In genomic region chr6:48666159-48666586, GRCm38 (mm10) we compare ENCODE assay signal across 14 mouse cellular contexts. TPM values are rescaled to one million over a fixed set of nuclear protein-coding genes. Genes with fewer than 3 reads are reported as not detected.
DNase-seq lines count a peak whose midpoint lies in the region; ATAC-seq lines count a peak whose summit lies in the region.
"Had no signal": no experiment of that assay in that cellular context is flagged by ENCODE, and none has a peak within 500 bp of the region (broad histone marks: within the 10 kb centered on the region; RNA-seq: fewer than 3 reads in every experiment).

No protein-coding gene starts in this region.

- no peaks in the 10 kb centered on the region for H3K4me1 ChIP-seq in kidney, embryonic 14.5 days (ENCODE audit: control insufficient read depth, insufficient read depth, low read length)
- no peaks in the 10 kb centered on the region for H3K4me1 ChIP-seq in kidney, embryonic 16.5 days (ENCODE audit: insufficient read depth, low read length)
- no peaks in the 10 kb centered on the region for H3K4me1 ChIP-seq in forebrain, embryonic 15.5 days
- H3K4me1 ChIP-seq: lung, embryonic 15.5 days; midbrain, embryonic 10.5 days had no signal

- DNase-seq in kidney, adult 11 months, result peak; percentile 67
- DNase-seq in right cerebral cortex, postnatal 36 days (ENCODE audit: low spot score in 2 of 2), result no peak
- no peak for DNase-seq in lung, adult 18-20 months
- DNase-seq: heart, postnatal 10 days had no signal

- no peak for ATAC-seq in kidney, embryonic 14.5 days (ENCODE audit: low FRiP score, low TSS enrichment)
- 0 out of 2 replicates have a peak, but pooled peaks have one; percentile 45 for ATAC-seq in common myeloid progenitor, adult 5-6 weeks (replicated peaks; ENCODE audit: low read depth, poor library complexity, severe bottlenecking)
- peak; percentile 67; the same call in 1 of the 2 replicates for ATAC-seq in kidney, embryonic 16.5 days (ENCODE audit: low FRiP score, low TSS enrichment)
- 0 out of 2 replicates have a peak, but pooled peaks have one; percentile 33 for ATAC-seq in megakaryocyte, adult 5-6 weeks (ENCODE audit: poor library complexity, severe bottlenecking)
- ATAC-seq in forebrain, embryonic 15.5 days (replicated peaks), result no peak

- H3K4me2 ChIP-seq in kidney, embryonic 14.5 days (replicated peaks; ENCODE audit: low read depth, low read length), result no peak overlapping the region
- H3K4me2 ChIP-seq in kidney, embryonic 16.5 days (replicated peaks; ENCODE audit: low read depth, low read length), result no peak overlapping the region
- H3K4me2 ChIP-seq in forebrain, embryonic 15.5 days (replicated peaks), result no peak overlapping the region
- H3K4me2 ChIP-seq: lung, embryonic 15.5 days had no signal

- H3K36me3 ChIP-seq in kidney, embryonic 14.5 days (ENCODE audit: control insufficient read depth, insufficient read depth, low read length), result no peaks in the 10 kb centered on the region
- no peaks in the 10 kb centered on the region for H3K36me3 ChIP-seq in kidney, embryonic 16.5 days (ENCODE audit: insufficient read depth, low read length)
- H3K36me3 ChIP-seq in forebrain, embryonic 15.5 days, result no peaks in the 10 kb centered on the region
- H3K36me3 ChIP-seq: lung, embryonic 15.5 days; midbrain, embryonic 10.5 days had no signal

- H3K4me3 ChIP-seq in kidney, embryonic 14.5 days (ENCODE audit: low read length), result no peak overlapping the region
- no peak overlapping the region for H3K4me3 ChIP-seq in kidney, embryonic 16.5 days (ENCODE audit: low read length)
- H3K4me3 ChIP-seq in forebrain, embryonic 15.5 days, result no peak overlapping the region
- H3K4me3 ChIP-seq: left cerebral cortex, adult 2 months; lung, embryonic 15.5 days; midbrain, embryonic 10.5 days had no signal

- H3K9me3 ChIP-seq in kidney, embryonic 14.5 days (ENCODE audit: control insufficient read depth, low read length), result no peaks in the 10 kb centered on the region
- no peaks in the 10 kb centered on the region for H3K9me3 ChIP-seq in kidney, embryonic 16.5 days (ENCODE audit: low read length)
- no peaks in the 10 kb centered on the region for H3K9me3 ChIP-seq in forebrain, embryonic 15.5 days
- H3K9me3 ChIP-seq: lung, embryonic 15.5 days; midbrain, embryonic 10.5 days had no signal

- no peaks in the 10 kb centered on the region for H3K27me3 ChIP-seq in kidney, embryonic 14.5 days (ENCODE audit: control insufficient read depth, insufficient read depth, low read length)
- H3K27me3 ChIP-seq in kidney, embryonic 16.5 days (ENCODE audit: insufficient read depth, low read length), result no peaks in the 10 kb centered on the region
- H3K27me3 ChIP-seq in forebrain, embryonic 15.5 days, result no peaks in the 10 kb centered on the region
- H3K27me3 ChIP-seq: lung, embryonic 15.5 days had no signal

- WGBS in kidney, embryonic 14.5 days, result 36% methylated on average over 7 of the region's 7 CpGs
- WGBS in kidney, embryonic 16.5 days, result 33% methylated on average over 7 of the region's 7 CpGs
- WGBS in forebrain, embryonic 15.5 days, result 82% methylated on average over 7 of the region's 7 CpGs

- H3K27ac ChIP-seq in kidney, embryonic 14.5 days (ENCODE audit: low read depth, low read length), result no peak overlapping the region
- H3K27ac ChIP-seq in kidney, embryonic 16.5 days (ENCODE audit: low read length), result peak overlapping the region; percentile 70
- no peak overlapping the region for H3K27ac ChIP-seq in forebrain, embryonic 15.5 days (replicated peaks)
- H3K27ac ChIP-seq: left cerebral cortex, adult 2 months; lung, embryonic 15.5 days; midbrain, embryonic 10.5 days; stomach, postnatal 0 days had no signal

- H3K9ac ChIP-seq in kidney, embryonic 14.5 days (ENCODE audit: low read depth, low read length), result no peak overlapping the region
- no peak overlapping the region for H3K9ac ChIP-seq in kidney, embryonic 16.5 days (replicated peaks; ENCODE audit: low read length)
- no peak overlapping the region for H3K9ac ChIP-seq in forebrain, embryonic 15.5 days (replicated peaks)
- H3K9ac ChIP-seq: lung, embryonic 15.5 days had no signal

RNA-seq across cellular contexts. Expression of gene Gimap9, which starts 9.8 kb away (rescaled TPM):
- polyA plus RNA-seq in kidney, embryonic 14.5 days (2014; fragmentation: Nextera tagmentation; extraction: Ambion mirVana), result 9.9 and 13.4 TPM in 2 replicates
- total RNA-seq in common myeloid progenitor, adult 5-6 weeks (2017), result 50.8 and 59.3 TPM in 2 replicates
- 12.7 and 14.8 TPM in 2 replicates for polyA plus RNA-seq in kidney, embryonic 16.5 days (2015; fragmentation: Nextera tagmentation; extraction: Ambion mirVana)
- 5.0 and 11.2 TPM in 2 replicates for total RNA-seq in megakaryocyte, adult 5-6 weeks (2015)
- 8.9 and 10.4 TPM in 2 replicates for total RNA-seq in megakaryocyte, adult 5-6 weeks (2017)
- 1.1 and 1.8 TPM in 2 replicates for polyA plus RNA-seq in forebrain, embryonic 15.5 days (2015; fragmentation: Nextera tagmentation; extraction: Ambion mirVana)

RNA-seq across cellular contexts. Expression of gene Gimap4, which starts 18.2 kb away (rescaled TPM):
- 51.3 and 54.1 TPM in 2 replicates for polyA plus RNA-seq in kidney, embryonic 14.5 days (2014; fragmentation: Nextera tagmentation; extraction: Ambion mirVana)
- total RNA-seq in common myeloid progenitor, adult 5-6 weeks (2017), result 1.8 and 7.3 TPM in 2 replicates
- 84.6 and 86.0 TPM in 2 replicates for polyA plus RNA-seq in kidney, embryonic 16.5 days (2015; fragmentation: Nextera tagmentation; extraction: Ambion mirVana)
- 24.2 and 24.8 TPM in 2 replicates for total RNA-seq in megakaryocyte, adult 5-6 weeks (2015)
- 46.0 and 76.0 TPM in 2 replicates for total RNA-seq in megakaryocyte, adult 5-6 weeks (2017)
- polyA plus RNA-seq in forebrain, embryonic 15.5 days (2015; fragmentation: Nextera tagmentation; extraction: Ambion mirVana), result 1.1 TPM in 2 replicates

RNA-seq across cellular contexts. Expression of gene Gimap8, which starts 19.1 kb away (rescaled TPM):
- 1.1 and 1.4 TPM in 2 replicates for polyA plus RNA-seq in kidney, embryonic 14.5 days (2014; fragmentation: Nextera tagmentation; extraction: Ambion mirVana)
- 3.7 TPM in 2 replicates for total RNA-seq in common myeloid progenitor, adult 5-6 weeks (2017)
- 3.5 TPM in 2 replicates for polyA plus RNA-seq in kidney, embryonic 16.5 days (2015; fragmentation: Nextera tagmentation; extraction: Ambion mirVana)
- 2.8 and 2.9 TPM in 2 replicates for total RNA-seq in megakaryocyte, adult 5-6 weeks (2015)
- total RNA-seq in megakaryocyte, adult 5-6 weeks (2017), result 4.9 and 8.0 TPM in 2 replicates
- polyA plus RNA-seq in forebrain, embryonic 15.5 days (2015; fragmentation: Nextera tagmentation; extraction: Ambion mirVana), result 0.33 and 0.42 TPM in 2 replicates
- total RNA-seq: MEL had no signal

RNA-seq across cellular contexts. Expression of gene AI854703, which starts 39.6 kb away (rescaled TPM):
- polyA plus RNA-seq in kidney, embryonic 14.5 days (2014; fragmentation: Nextera tagmentation; extraction: Ambion mirVana), result 0.90 and 1.4 TPM in 2 replicates
- total RNA-seq in common myeloid progenitor, adult 5-6 weeks (2017), result 1.6 and 2.2 TPM in 2 replicates
- polyA plus RNA-seq in kidney, embryonic 16.5 days (2015; fragmentation: Nextera tagmentation; extraction: Ambion mirVana), result 4.3 and 5.4 TPM in 2 replicates
- total RNA-seq in megakaryocyte, adult 5-6 weeks (2015), result not detected in 2 replicates
- total RNA-seq in megakaryocyte, adult 5-6 weeks (2017), result not detected in 2 replicates
- polyA plus RNA-seq in forebrain, embryonic 15.5 days (2015; fragmentation: Nextera tagmentation; extraction: Ambion mirVana), result 10.1 and 11.2 TPM in 2 replicates
- total RNA-seq: MEL had no signal

RNA-seq across cellular contexts. Expression of gene Gimap6, which starts 41.9 kb away (rescaled TPM):
- polyA plus RNA-seq in kidney, embryonic 14.5 days (2014; fragmentation: Nextera tagmentation; extraction: Ambion mirVana), result 42.7 and 49.9 TPM in 2 replicates
- 81.8 and 82.1 TPM in 2 replicates for total RNA-seq in common myeloid progenitor, adult 5-6 weeks (2017)
- polyA plus RNA-seq in kidney, embryonic 16.5 days (2015; fragmentation: Nextera tagmentation; extraction: Ambion mirVana), result 59.4 and 67.3 TPM in 2 replicates
- total RNA-seq in megakaryocyte, adult 5-6 weeks (2015), result 6.2 and 10.6 TPM in 2 replicates
- total RNA-seq in megakaryocyte, adult 5-6 weeks (2017), result 15.7 and 23.1 TPM in 2 replicates
- polyA plus RNA-seq in forebrain, embryonic 15.5 days (2015; fragmentation: Nextera tagmentation; extraction: Ambion mirVana), result 5.7 and 5.8 TPM in 2 replicates
- total RNA-seq: MEL had no signal

Comparison
In these comparisons a context has a peak if more than half of its experiments do, and no peak if none do; other contexts are left out.
1. ATAC-seq: peak in common myeloid progenitor, adult 5-6 weeks (single experiment), kidney, embryonic 16.5 days (single experiment) and megakaryocyte, adult 5-6 weeks (single experiment); none in kidney, embryonic 14.5 days (single experiment) and forebrain, embryonic 15.5 days (single experiment).
2. RNA of gene Gimap4, which starts 18.2 kb away (polyA plus RNA-seq): 84.6 to 86.0 TPM in kidney, embryonic 16.5 days and 51.3 to 54.1 TPM in kidney, embryonic 14.5 days; 1.1 TPM in forebrain, embryonic 15.5 days; every median in the first group is over 10 times any median in the second.